Comparison of ENCODE assay signal across 8 mouse cellular contexts in the genomic region with DNA sequence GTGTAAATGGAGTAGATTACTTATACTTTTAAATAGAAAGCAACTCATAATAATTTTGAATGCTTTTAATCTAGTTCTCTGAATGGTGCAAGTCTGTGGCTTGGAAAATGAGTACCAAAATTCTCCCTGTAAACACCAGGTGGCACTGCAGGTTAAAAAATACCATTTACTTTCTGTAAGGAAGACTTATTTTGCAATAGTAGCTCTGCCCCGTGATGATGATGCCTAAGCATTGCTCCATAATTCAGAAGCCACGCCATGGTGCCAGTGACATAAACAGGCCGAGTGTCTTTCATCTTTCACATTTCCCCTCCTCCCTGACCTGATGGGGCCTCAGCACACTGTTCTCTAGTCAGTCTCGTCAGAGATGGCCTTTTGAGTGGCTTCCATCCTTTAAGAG. TPM values are rescaled to one million over a fixed set of nuclear protein-coding genes. Genes with fewer than 3 reads are reported as not detected.
DNase-seq lines count a peak whose midpoint lies in the region; ATAC-seq and TF ChIP-seq lines count a peak whose summit lies in the region.

No protein-coding gene starts in this region.

- H3K79me2 ChIP-seq in liver, adult 2 months (ENCODE audit: control insufficient read depth, insufficient read depth, low read length), result no peaks in the 10 kb centered on the region

- H3K4me2 ChIP-seq in liver, embryonic 11.5 days, result no peak overlapping the region
- no peak overlapping the region for H3K4me2 ChIP-seq in hindbrain, embryonic 16.5 days (ENCODE audit: low read length)

- TF ChIP-seq POLR2A in liver, adult 2 months (IDR thresholded peaks at IDR 0.05; ENCODE audit: extremely low read depth, insufficient read depth, low read length), result no peak

- H3K9ac ChIP-seq in liver, adult 2 months (ENCODE audit: low read depth, low read length), result no peak overlapping the region
- no peak overlapping the region for H3K9ac ChIP-seq in liver, embryonic 11.5 days (ENCODE audit: low read depth, low read length)
- no peak overlapping the region for H3K9ac ChIP-seq in hindbrain, embryonic 16.5 days (ENCODE audit: low read depth, low read length)

- no peaks in the 10 kb centered on the region for H3K9me3 ChIP-seq in liver, embryonic 11.5 days (ENCODE audit: control insufficient read depth, low read length)
- H3K9me3 ChIP-seq in hindbrain, embryonic 16.5 days (ENCODE audit: control insufficient read depth, low read length), result no peaks in the 10 kb centered on the region

- H3K27ac ChIP-seq in liver, adult 2 months (replicated peaks; ENCODE audit: insufficient read depth, low read depth, low read length), result no peak overlapping the region
- H3K27ac ChIP-seq in liver, embryonic 11.5 days (ENCODE audit: low read depth, low read length), result no peak overlapping the region
- H3K27ac ChIP-seq in hindbrain, embryonic 16.5 days (ENCODE audit: low read depth, low read length), result no peak overlapping the region

- no peak for ATAC-seq in liver, embryonic 11.5 days (replicated peaks; ENCODE audit: low FRiP score)
- ATAC-seq in hindbrain, embryonic 16.5 days, result peak; percentile 65

- DNase-seq in cerebellum, postnatal 14 days, result peak; percentile 48 to 53
- no peak for DNase-seq in cerebellum, adult 9-11 months
- peak; percentile 49 for DNase-seq in liver, adult 2 months (ENCODE audit: extremely low read depth, low read depth, low spot score)
- no peak for DNase-seq in liver, embryonic 11.5 days (ENCODE audit: low spot score)
- DNase-seq in brain, adult 2 months (ENCODE audit: low read depth, low spot score), result peak; percentile 73
- peak; percentile 33 for DNase-seq in naive thymus-derived CD4-positive, alpha-beta T cell, adult 2 months (ENCODE audit: low read depth)
- no peak for DNase-seq in spleen, postnatal 36 days (ENCODE audit: low spot score in 2 of 2)

- H3K4me1 ChIP-seq in liver, adult 2 months (ENCODE audit: control insufficient read depth, insufficient read depth, low read length), result no peaks in the 10 kb centered on the region
- H3K4me1 ChIP-seq in liver, embryonic 11.5 days (replicated peaks; ENCODE audit: control insufficient read depth, insufficient read depth, low read length), result no peaks in the 10 kb centered on the region
- H3K4me1 ChIP-seq in hindbrain, embryonic 16.5 days (ENCODE audit: control insufficient read depth, insufficient read depth, low read depth, low read length), result no peaks in the 10 kb centered on the region

- H3K4me3 ChIP-seq in liver, adult 2 months (ENCODE audit: insufficient read depth, low read depth, low read length), result no peak overlapping the region
- H3K4me3 ChIP-seq in liver, embryonic 11.5 days (ENCODE audit: low read depth, low read length), result no peak overlapping the region
- H3K4me3 ChIP-seq in hindbrain, embryonic 16.5 days (ENCODE audit: low read length), result no peak overlapping the region

- WGBS in liver, adult 2 months, result 41% methylated on average over 4 of the region's 4 CpGs
- WGBS in liver, embryonic 11.5 days, result 59% methylated on average over 4 of the region's 4 CpGs
- 42% methylated on average over 4 of the region's 4 CpGs for WGBS in hindbrain, embryonic 16.5 days

- TF ChIP-seq CTCF in liver, adult 2 months (IDR thresholded peaks at IDR 0.05; ENCODE audit: low read depth, low read length), result peak; percentile 39

- no peaks in the 10 kb centered on the region for H3K27me3 ChIP-seq in liver, adult 2 months (ENCODE audit: control insufficient read depth, insufficient read depth, low read length)
- H3K27me3 ChIP-seq in liver, embryonic 11.5 days (replicated peaks; ENCODE audit: control insufficient read depth, insufficient read depth, low read length), result no peaks in the 10 kb centered on the region
- H3K27me3 ChIP-seq in hindbrain, embryonic 16.5 days (replicated peaks; ENCODE audit: control insufficient read depth, insufficient read depth, low read length), result no peaks in the 10 kb centered on the region

- peaks cover 29% of the 10 kb centered on the region for H3K36me3 ChIP-seq in liver, adult 2 months (ENCODE audit: control insufficient read depth, insufficient read depth, low read length)
- peaks cover 6% of the 10 kb centered on the region; the same call in 1 of the 2 replicates for H3K36me3 ChIP-seq in liver, embryonic 11.5 days (ENCODE audit: control insufficient read depth, insufficient read depth, low read length)
- peaks cover 5% of the 10 kb centered on the region for H3K36me3 ChIP-seq in hindbrain, embryonic 16.5 days (ENCODE audit: control insufficient read depth, insufficient read depth, low read length)

RNA-seq across cellular contexts. Expression of gene Snx19, which starts 21.6 kb away (rescaled TPM):
- total RNA-seq in liver, adult 2 months (2014; rRNA removed), result 8.2 and 9.3 TPM in 2 replicates
- 7.7 and 8.1 TPM in 2 replicates for polyA plus RNA-seq in liver, adult 2 months (2012; rRNA removed)
- 14.2 and 14.4 TPM in 2 replicates for polyA plus RNA-seq in liver, embryonic 11.5 days (2014; fragmentation: Nextera tagmentation; extraction: Ambion mirVana)
- polyA plus RNA-seq in hindbrain, embryonic 16.5 days (2015; fragmentation: Nextera tagmentation; extraction: Ambion mirVana), result 20.9 and 25.0 TPM in 2 replicates

Comparison
In these comparisons a context has a peak if more than half of its experiments do, and no peak if none do; other contexts are left out.
1. DNase-seq: peak in cerebellum, postnatal 14 days (2 of 2), liver, adult 2 months (single experiment), brain, adult 2 months (single experiment) and naive thymus-derived CD4-positive, alpha-beta T cell, adult 2 months (single experiment); none in cerebellum, adult 9-11 months (single experiment), liver, embryonic 11.5 days (single experiment) and spleen, postnatal 36 days (0 of 2).